Mouse (Mus musculus): ENCODE measurements around the gene Kif22. TPM values are rescaled to one million over a fixed set of nuclear protein-coding genes. Genes with fewer than 3 reads are reported as not detected.
A peak's percentile ranks its signal among the peaks of the same experiment; 100 is the strongest.

The Kif22 gene
- polyA plus RNA-seq, 1 experiment, result 6.0 TPM

DNA sequence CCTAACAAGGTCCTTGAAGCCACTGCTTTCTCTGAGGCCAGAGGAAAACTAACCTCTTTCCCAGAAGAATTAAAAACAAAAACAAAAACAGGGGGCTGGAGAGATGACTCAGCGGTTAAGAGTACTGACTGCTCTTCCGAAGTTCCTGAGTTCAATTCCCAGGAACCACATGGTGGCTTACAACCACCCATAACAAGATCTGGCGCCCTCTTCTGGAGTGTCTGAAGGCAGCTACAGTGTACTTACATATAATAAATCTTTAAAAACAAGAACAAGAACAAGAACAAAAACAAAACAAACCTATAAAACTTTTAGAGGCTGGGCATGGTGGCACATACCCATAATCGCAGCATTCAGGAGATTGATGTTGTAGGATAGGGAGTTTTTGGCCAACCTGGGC lies 45.8 kb downstream of the Kif22 start:
- no peak for DNase-seq (ENCODE audit: extremely low spot score in 1 of 2, low spot score in 1 of 2)

- DNase-seq (ENCODE audit: extremely low spot score in 1 of 2, low spot score in 1 of 2), result no peak
Measured at GRCm38 (mm10) chr7:126988816-126989215, 53.5 kb downstream of the Kif22 start.

GRCm38 (mm10) chr7:126986319-126986718 lies 56.0 kb downstream of the Kif22 start:
- peak in 1 of 2 experiments; percentile 56 for DNase-seq (ENCODE audit: extremely low spot score in 1 of 2, low spot score in 1 of 2)

GRCm38 (mm10) chr7:126984667-126985444 lies 57.4 kb downstream of the Kif22 start:
- peak in 1 of 2 experiments; percentile 74 for DNase-seq (ENCODE audit: extremely low spot score in 1 of 2, low spot score in 1 of 2)

DNA sequence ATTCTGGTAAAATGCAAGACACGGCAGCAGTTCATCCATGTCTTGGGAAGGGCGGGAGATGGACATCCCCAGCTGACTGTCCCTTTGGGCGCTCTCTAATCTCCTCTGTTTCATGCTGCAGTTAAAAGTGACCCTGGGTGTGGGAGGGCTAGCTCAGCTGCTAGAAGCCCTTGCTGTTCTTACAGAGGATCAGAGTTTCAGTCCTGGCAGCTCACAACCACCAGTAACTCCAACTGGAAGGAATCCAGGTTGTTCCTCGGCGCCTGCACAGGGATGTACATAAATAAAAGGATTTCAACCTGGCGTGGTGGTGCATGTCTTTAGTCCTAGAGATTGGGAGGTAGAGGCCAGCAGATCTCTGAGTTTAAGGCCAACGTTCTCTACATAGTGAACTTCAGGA lies 59.2 kb downstream of the Kif22 start:
- DNase-seq (ENCODE audit: extremely low spot score in 1 of 2, low spot score in 1 of 2), result no peak

DNA sequence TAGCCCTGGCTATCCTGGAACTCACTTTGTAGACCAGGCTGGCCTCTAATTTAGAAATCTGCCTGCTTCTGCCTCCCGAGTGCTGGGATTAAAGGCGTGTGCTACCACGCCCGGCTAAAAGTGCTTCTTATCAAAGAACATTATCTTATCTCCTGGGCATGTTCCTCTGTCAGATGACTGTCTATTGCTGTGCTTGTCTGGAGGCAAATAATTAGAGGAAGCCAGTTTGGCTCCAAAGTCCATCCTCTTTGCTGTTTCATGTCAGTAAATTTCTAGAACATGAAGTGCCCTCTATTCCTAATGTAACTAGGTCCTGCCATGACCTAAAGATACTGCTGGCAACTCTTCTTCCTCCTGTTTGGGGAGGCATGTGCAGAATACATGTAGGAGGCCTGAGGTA lies 60.2 kb downstream of the Kif22 start:
- no peak for DNase-seq (ENCODE audit: extremely low spot score in 1 of 2, low spot score in 1 of 2)

DNA sequence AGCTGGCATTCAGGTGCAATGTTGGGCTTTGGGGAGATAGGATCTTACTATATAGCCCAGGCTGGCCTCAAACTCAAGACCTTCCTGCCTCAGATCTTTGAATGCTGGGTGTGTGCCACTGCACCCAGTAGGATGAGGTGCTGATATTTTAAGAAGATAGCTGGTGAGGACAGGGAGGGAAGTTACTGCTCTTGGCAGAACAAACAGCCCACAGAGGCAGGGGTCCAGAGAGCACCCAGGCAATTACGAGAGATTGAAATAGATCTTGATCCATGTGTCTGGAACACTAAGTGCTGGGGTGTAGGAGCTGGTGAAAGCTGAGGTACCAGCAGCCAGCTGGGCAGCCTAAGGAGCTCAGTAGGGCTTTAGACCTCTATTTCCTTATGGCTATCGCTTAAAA lies 60.7 kb downstream of the Kif22 start:
- no peak for DNase-seq (ENCODE audit: extremely low spot score in 1 of 2, low spot score in 1 of 2)

DNA sequence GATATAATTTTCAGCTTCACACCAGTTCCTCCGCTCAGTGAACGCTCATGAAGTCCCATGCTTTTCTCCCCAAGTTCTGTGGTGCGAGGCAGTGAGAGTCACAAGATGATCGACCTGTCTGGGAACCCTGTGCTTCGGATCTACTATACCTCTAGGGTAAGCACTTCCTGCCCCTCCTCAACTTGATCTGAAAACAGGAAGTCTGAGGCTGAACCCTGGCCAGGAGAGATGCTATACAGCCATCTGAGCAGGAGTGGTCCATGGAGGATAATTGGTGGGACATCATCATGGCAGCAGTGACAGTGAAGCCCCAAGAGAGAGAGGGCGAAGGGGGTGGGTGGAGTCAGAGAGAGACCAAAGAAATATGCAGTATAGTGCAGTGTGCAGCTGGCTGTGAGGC lies 63.4 kb downstream of the Kif22 start:
- DNase-seq (ENCODE audit: extremely low spot score in 1 of 2, low spot score in 1 of 2), result no peak

Other genes starting within 250 kb of the Kif22 start
- gene Ppp4c, start 250.0 kb downstream of the Kif22 start, polyA plus RNA-seq (2012; rRNA removed), result 84.5 and 85.1 TPM in 2 replicates
- 130 and 142 TPM in 2 replicates for gene Fam57b, start 244.8 kb downstream of the Kif22 start, polyA plus RNA-seq (2012; rRNA removed)
- 0.53 TPM in 1 of 2 replicates, not detected in the other for gene 4930451I11Rik, start 210.8 kb downstream of the Kif22 start, polyA plus RNA-seq (2012; rRNA removed)
- 35.1 and 44.5 TPM in 2 replicates for gene Doc2a, start 195.1 kb downstream of the Kif22 start, polyA plus RNA-seq (2012; rRNA removed)
- 89.0 and 92.5 TPM in 2 replicates for gene Hirip3, start 180.5 kb downstream of the Kif22 start, polyA plus RNA-seq (2012; rRNA removed)
- gene Ino80e, start 180.1 kb downstream of the Kif22 start, polyA plus RNA-seq (2012; rRNA removed), result 56.0 and 58.8 TPM in 2 replicates
- 105 and 110 TPM in 2 replicates for gene Taok2, start 157.8 kb downstream of the Kif22 start, polyA plus RNA-seq (2012; rRNA removed)
- gene Tmem219, start 119.6 kb downstream of the Kif22 start, polyA plus RNA-seq (2012; rRNA removed), result 27.7 and 30.9 TPM in 2 replicates
- gene Kctd13, start 113.6 kb downstream of the Kif22 start, polyA plus RNA-seq (2012; rRNA removed), result 163 and 171 TPM in 2 replicates
- gene Asphd1, start 92.9 kb downstream of the Kif22 start, polyA plus RNA-seq (2012; rRNA removed), result 46.4 and 54.9 TPM in 2 replicates
- gene Sez6l2, start 91.9 kb downstream of the Kif22 start, polyA plus RNA-seq (2012; rRNA removed), result 175 and 194 TPM in 2 replicates
- 224 and 230 TPM in 2 replicates for gene Cdipt, start 66.6 kb downstream of the Kif22 start, polyA plus RNA-seq (2012; rRNA removed)
- 0.80 and 1.0 TPM in 2 replicates for gene Cdiptos, start 66.4 kb downstream of the Kif22 start, polyA plus RNA-seq (2012; rRNA removed)
- 8.3 and 8.8 TPM in 2 replicates for gene Mvp, start 27.9 kb downstream of the Kif22 start, polyA plus RNA-seq (2012; rRNA removed)
- gene Pagr1b, start 26.0 kb downstream of the Kif22 start, polyA plus RNA-seq (2012; rRNA removed), result 1.7 and 2.4 TPM in 2 replicates
- gene Pagr1a, start 25.1 kb downstream of the Kif22 start, polyA plus RNA-seq (2012; rRNA removed), result 30.0 and 42.3 TPM in 2 replicates
- gene Gm42742, start 21.4 kb downstream of the Kif22 start, polyA plus RNA-seq (2012; rRNA removed), result 95.5 and 113 TPM in 2 replicates
- gene Prrt2, start 21.3 kb downstream of the Kif22 start, polyA plus RNA-seq (2012; rRNA removed), result 227 and 259 TPM in 2 replicates
- gene Maz, start 15.4 kb downstream of the Kif22 start, polyA plus RNA-seq (2012; rRNA removed), result 165 and 186 TPM in 2 replicates
- 0.16 and 0.23 TPM in 2 replicates for gene Zg16, start 44.9 kb upstream of the Kif22 start, polyA plus RNA-seq (2012; rRNA removed)
- 2.3 and 2.9 TPM in 2 replicates for gene AI467606, start 48.9 kb upstream of the Kif22 start, polyA plus RNA-seq (2012; rRNA removed)
- gene Qprt, start 79.8 kb upstream of the Kif22 start, polyA plus RNA-seq (2012; rRNA removed), result 0.86 TPM in 2 replicates
- gene Spn, start 95.4 kb upstream of the Kif22 start, polyA plus RNA-seq (2012; rRNA removed), result 0.15 and 0.16 TPM in 2 replicates
- gene Cd2bp2, start 153.6 kb upstream of the Kif22 start, polyA plus RNA-seq (2012; rRNA removed), result 97.1 and 102 TPM in 2 replicates
- gene Tbc1d10b, start 166.0 kb upstream of the Kif22 start, polyA plus RNA-seq (2012; rRNA removed), result 60.3 and 77.8 TPM in 2 replicates
- gene Mylpf, start 166.4 kb upstream of the Kif22 start, polyA plus RNA-seq (2012; rRNA removed), result 1.6 and 3.0 TPM in 2 replicates
- 13.5 and 13.8 TPM in 2 replicates for gene Zfp553, start 190.6 kb upstream of the Kif22 start, polyA plus RNA-seq (2012; rRNA removed)
- 10.2 and 13.3 TPM in 2 replicates for gene Sept1, start 190.7 kb upstream of the Kif22 start, polyA plus RNA-seq (2012; rRNA removed)
- gene Zfp771, start 201.8 kb upstream of the Kif22 start, polyA plus RNA-seq (2012; rRNA removed), result 120 and 131 TPM in 2 replicates
- 27.9 and 30.1 TPM in 2 replicates for gene Dctpp1, start 218.2 kb upstream of the Kif22 start, polyA plus RNA-seq (2012; rRNA removed)
- gene Sephs2, start 231.6 kb upstream of the Kif22 start, polyA plus RNA-seq (2012; rRNA removed), result 22.2 and 27.6 TPM in 2 replicates